Mouse (Mus musculus) embryonic facial prominence, embryonic 14.5 days (tissue): ENCODE measurements around the gene Gm4846. TPM values are rescaled to one million over a fixed set of nuclear protein-coding genes. Genes with fewer than 3 reads are reported as not detected.
A peak's percentile ranks its signal among the peaks of the same experiment; 100 is the strongest.
"Not testable (repeated sequence)": the region's sequence is repeated elsewhere in the genome, so short reads cannot be mapped to it uniquely, and the experiment has no call there.

Source experiments
- ATAC-seq: fragments of 200-750 bp; cut with Nextera tagmentation; 2 replicates; pipeline ENCODE4 v1.8.0; 2017; ENCODE audit warnings: low read depth, moderate number of reproducible peaks, moderate TSS enrichment
- DNase-seq: peaks from one replicate; pipeline ENCODE4 v3.0.0-alpha.2; 2015; ENCODE audit warnings: low spot score
- H3K27ac ChIP-seq: fragments of 300-500 bp; sonication (generic); replicated peaks from 2 replicates; pipeline ENCODE4 v1.5.1; 2014; ENCODE audit warnings: low read depth, mild to moderate bottlenecking, low read length, moderate library complexity
- H3K27me3 ChIP-seq: fragments of 300-500 bp; sonication (generic); replicated peaks from 2 replicates; pipeline ENCODE4 v1.6.1; 2014; ENCODE audit warnings: low read length; ENCODE audit not compliant: control insufficient read depth, insufficient read depth
- H3K36me3 ChIP-seq: fragments of 300-500 bp; sonication (generic); 2 replicates; pipeline ENCODE4 v1.6.1; 2014; ENCODE audit warnings: low read length, mixed read lengths; ENCODE audit not compliant: control insufficient read depth, insufficient read depth
- H3K4me1 ChIP-seq: fragments of 300-500 bp; sonication (generic); 2 replicates; pipeline ENCODE4 v1.6.1; 2014; ENCODE audit warnings: antibody characterized with exemption, low read length; ENCODE audit not compliant: control insufficient read depth, insufficient read depth
- H3K4me2 ChIP-seq: fragments of 300-500 bp; sonication (generic); 2 replicates; pipeline ENCODE4 v1.6.1; 2014; ENCODE audit warnings: low read depth, mild to moderate bottlenecking, low read length, moderate library complexity, mixed read lengths
- H3K4me3 ChIP-seq: fragments of 300-500 bp; sonication (generic); 2 replicates; pipeline ENCODE4 v1.5.1; 2014; ENCODE audit warnings: low read depth, mild to moderate bottlenecking, low read length
- H3K9ac ChIP-seq: fragments of 300-500 bp; sonication (generic); 2 replicates; pipeline ENCODE4 v1.6.1; 2014; ENCODE audit warnings: low read depth, mild to moderate bottlenecking, low read length, moderate library complexity, mixed read lengths
- H3K9me3 ChIP-seq: fragments of 300-500 bp; sonication (generic); 2 replicates; pipeline ENCODE4 v1.6.1; 2016; ENCODE audit warnings: low read length; ENCODE audit not compliant: control insufficient read depth
- WGBS: fragments of 180-500 bp; shearing (Covaris S2); extraction: QIAGEN DNeasy Blood & Tissue Kit; methylation state at CpG from one replicate; pipeline ENCODE4 v1.1.7; 2014; 5-methylcytosine and 5-hydroxymethylcytosine counted together
- polyA plus RNA-seq: library from polyadenylated mRNA; unstranded; fragments of >200 nt; fragmentation: Nextera tagmentation; extraction: Ambion mirVana; gene quantifications from 2 replicates; pipeline ENCODE4 v1.2.1, GENCODE M21; 2014

Gene Gm4846
- not detected in 2 replicates for polyA plus RNA-seq

DNA sequence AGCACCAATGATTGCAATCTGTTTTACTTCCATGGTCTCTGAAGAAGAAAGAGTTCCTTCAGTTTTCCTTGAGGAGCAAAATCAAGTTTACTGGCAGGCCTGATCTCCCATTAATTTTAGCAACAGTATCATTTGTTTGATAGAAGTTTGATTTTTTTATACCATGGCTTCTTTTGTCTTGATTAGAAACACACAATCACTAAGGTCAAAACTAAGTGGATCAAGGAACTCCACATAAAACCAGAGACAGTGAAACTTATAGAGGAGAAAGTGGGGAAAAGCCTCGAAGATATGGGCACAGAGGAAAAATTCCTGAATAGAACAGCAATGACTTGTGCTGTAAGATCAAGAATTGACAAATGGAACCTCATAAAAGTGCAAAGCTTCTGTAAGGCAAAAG lies at the start of gene Gm4846:
Gm4846 (minus strand) TSS at position 101 of the 400 bp plus-strand sequence.
- H3K4me2 ChIP-seq, ATAC-seq, H3K27me3 ChIP-seq, H3K27ac ChIP-seq, H3K4me1 ChIP-seq, H3K4me3 ChIP-seq, H3K9ac ChIP-seq, H3K9me3 ChIP-seq, DNase-seq, H3K36me3 ChIP-seq: not testable (repeated sequence)
- 56% methylated on average over 1 of the region's 1 CpGs for WGBS

DNA sequence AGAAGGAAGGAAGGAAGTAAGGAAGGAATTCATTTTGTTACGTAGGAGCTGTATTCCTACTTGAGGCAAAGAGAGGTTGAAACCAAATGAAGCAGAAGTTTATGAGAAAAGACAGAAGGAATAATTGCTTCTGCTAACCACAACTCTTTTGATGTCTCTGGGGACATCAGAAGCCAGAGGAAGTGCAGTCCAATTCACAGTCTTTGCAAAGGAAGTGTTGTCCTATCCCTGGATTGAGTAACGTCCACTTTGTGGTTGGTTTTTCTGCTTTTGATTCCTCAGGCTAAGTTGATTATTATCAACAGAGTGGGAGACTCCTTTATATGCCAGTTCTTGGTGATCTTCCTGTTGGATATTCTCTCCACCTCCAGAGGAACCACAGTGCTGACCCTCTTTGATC lies 34.1 kb upstream of the Gm4846 start:
- not testable (repeated sequence) for DNase-seq, H3K4me3 ChIP-seq, H3K36me3 ChIP-seq, H3K9ac ChIP-seq, ATAC-seq, H3K9me3 ChIP-seq, H3K4me2 ChIP-seq, H3K4me1 ChIP-seq, H3K27ac ChIP-seq, H3K27me3 ChIP-seq
- 78% methylated on average over 2 of the region's 2 CpGs for WGBS

DNA sequence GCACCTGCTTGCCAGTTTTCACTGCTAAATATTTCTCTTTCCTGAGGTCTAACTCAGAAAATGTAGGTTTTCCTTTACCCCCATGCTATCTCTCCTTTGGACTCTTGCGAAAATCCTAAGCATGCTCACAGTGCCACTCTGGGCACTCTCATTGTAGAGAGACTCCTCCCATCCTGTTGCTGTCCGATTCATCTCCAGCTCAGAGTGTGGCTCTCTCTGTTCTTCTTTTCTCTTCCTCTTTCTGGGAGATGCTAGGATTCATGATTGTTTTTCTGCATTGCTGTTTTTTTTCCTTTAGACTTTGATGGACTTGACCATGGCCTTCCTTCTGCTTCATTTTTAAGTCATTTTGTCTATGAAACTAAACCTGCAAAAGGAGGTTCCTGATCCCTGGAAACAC lies 27.3 kb upstream of the Gm4846 start:
- 86% methylated on average over 2 of the region's 2 CpGs for WGBS
- H3K36me3 ChIP-seq, H3K9me3 ChIP-seq, H3K27ac ChIP-seq, H3K4me1 ChIP-seq, H3K4me2 ChIP-seq, ATAC-seq, DNase-seq, H3K4me3 ChIP-seq, H3K9ac ChIP-seq, H3K27me3 ChIP-seq: not testable (repeated sequence)

DNA sequence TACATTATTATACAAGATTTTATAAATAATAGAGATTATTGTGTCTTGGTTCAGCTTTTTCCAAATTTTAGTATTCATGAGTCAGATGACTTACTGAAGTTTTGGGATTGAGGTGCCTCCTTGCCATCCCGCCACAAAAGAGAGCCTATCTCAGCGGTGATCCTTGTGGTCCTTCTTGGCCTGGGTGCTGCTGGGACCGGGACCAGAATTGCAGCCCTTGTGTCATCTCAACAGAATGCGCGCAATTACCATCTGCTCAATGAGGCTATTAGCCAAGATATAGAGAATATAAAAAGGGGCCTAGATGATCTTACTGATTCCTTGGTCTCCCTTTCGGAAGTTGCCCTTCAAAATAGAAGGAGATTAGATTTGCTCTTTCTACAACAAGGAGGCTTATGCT lies 22.2 kb upstream of the Gm4846 start:
- H3K4me1 ChIP-seq, DNase-seq, H3K27me3 ChIP-seq, H3K9ac ChIP-seq, H3K9me3 ChIP-seq, ATAC-seq, H3K36me3 ChIP-seq, H3K4me2 ChIP-seq, H3K27ac ChIP-seq, H3K4me3 ChIP-seq: not testable (repeated sequence)
- WGBS, result 93% methylated on average over 6 of the region's 6 CpGs

DNA sequence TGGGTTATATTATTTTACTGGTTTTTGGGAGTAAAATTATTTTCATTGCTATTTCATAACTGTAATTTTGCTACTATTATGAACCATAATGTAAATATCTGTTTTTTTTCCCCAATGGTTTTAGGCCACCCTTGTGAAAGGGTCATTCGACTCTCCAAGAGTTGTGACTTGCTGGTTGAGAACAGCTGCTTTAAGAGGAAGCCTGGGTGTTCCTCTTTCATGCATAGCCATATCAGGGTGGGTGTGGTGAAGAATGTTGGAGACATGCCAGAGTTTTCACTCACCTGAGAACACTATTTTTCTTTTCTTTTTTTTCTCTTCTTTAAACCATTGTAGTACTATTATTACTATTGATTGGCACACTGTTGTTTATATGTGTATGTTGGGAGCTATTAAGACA lies 19.2 kb upstream of the Gm4846 start:
- no peak for DNase-seq
- 73% methylated on average over 1 of the region's 1 CpGs for WGBS

DNA sequence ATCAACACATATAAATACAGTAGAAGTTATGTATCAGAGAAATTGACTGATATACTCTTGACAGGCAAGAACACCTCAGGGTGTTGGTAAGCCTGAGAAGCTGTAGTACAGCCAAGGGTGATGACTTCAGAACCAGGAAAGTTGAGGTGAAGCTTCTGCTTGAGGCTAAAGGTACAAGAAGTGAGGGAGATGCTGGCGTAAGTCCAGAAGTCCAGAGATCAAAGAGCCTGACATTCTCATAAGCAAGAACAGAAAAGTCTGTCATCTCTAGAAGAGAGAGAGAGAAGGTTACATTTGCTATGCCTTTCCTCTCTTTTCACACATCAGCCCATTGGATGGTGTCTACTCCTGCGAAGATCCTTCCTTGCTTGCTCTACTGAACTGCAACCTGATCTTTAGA lies 6.8 kb upstream of the Gm4846 start:
- not testable (repeated sequence) for H3K9me3 ChIP-seq, H3K36me3 ChIP-seq, H3K27me3 ChIP-seq, H3K27ac ChIP-seq, H3K4me3 ChIP-seq, H3K4me2 ChIP-seq, H3K4me1 ChIP-seq, H3K9ac ChIP-seq, DNase-seq
- 78% methylated on average over 2 of the region's 2 CpGs for WGBS
- ATAC-seq, result 0 out of 2 replicates have a peak, but pooled peaks have one; percentile 18

More for the DNA sequence above, 19.2 kb upstream of the Gm4846 start:
- no peaks in the 10 kb centered on the region for H3K36me3 ChIP-seq
- no peak overlapping the region for H3K4me2 ChIP-seq
- no peaks in the 10 kb centered on the region for H3K27me3 ChIP-seq
- ATAC-seq, result no peak
- H3K9me3 ChIP-seq, result no peaks in the 10 kb centered on the region
- H3K4me3 ChIP-seq, result no peak overlapping the region
- no peaks in the 10 kb centered on the region for H3K4me1 ChIP-seq
- no peak overlapping the region for H3K27ac ChIP-seq
- H3K9ac ChIP-seq, result no peak overlapping the region

DNA sequence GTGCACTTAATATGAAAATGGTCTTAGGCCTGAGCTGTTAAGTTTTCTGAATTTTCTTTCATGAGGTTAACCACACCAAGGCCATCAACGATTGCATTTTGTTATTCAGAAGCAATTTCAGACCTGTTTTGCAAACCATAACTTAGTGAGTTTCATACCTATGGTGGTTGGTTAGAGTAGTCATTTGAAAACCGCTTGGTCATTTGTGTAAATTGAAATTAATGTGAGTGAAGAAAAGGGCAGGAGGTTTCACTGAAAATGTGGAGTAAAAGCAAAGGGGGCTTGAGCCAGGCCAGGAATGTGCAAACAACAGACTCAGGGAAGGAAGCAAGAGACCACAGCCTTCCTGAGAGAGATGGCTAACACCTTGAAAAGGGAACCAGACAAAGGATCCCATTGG lies 17.9 kb downstream of the Gm4846 start:
- ATAC-seq (no peak), DNase-seq (no peak)
- no peaks in the 10 kb centered on the region for H3K27me3 ChIP-seq
- no peak overlapping the region for H3K9ac ChIP-seq
- no peak overlapping the region for H3K27ac ChIP-seq
- no peaks in the 10 kb centered on the region for H3K36me3 ChIP-seq
- H3K4me1 ChIP-seq, result no peaks in the 10 kb centered on the region
- no peak overlapping the region for H3K4me3 ChIP-seq
- no peak overlapping the region for H3K4me2 ChIP-seq
- no peaks in the 10 kb centered on the region for H3K9me3 ChIP-seq
- 86% methylated on average over 2 of the region's 2 CpGs for WGBS

DNA sequence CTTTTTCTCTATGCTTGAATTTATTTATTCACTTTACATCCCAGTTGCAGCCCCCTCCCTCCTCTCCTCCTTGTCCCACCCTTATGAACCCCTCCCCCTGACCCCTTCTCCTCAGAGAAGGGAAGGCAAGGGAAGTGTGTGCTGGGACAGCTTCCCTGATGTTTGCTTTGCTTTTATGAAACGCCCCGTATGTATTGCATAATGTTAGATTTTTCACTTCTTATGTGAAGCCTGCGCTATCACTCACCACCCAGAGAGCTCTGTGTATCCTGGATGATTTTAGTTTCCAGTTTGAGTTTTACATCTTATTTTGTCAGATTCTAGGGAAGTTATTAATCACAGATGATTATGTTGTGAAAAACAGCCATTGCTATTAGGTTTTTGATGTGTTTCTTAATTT lies 30.2 kb downstream of the Gm4846 start:
- Histone ChIP-seq H3K36me3 (no peaks in the 10 kb centered on the region), H3K4me2 (no peak overlapping the region), H3K4me3 (no peak overlapping the region), H3K27ac (no peak overlapping the region), H3K9me3 (no peaks in the 10 kb centered on the region), H3K27me3 (no peaks in the 10 kb centered on the region), H3K4me1 (no peaks in the 10 kb centered on the region), H3K9ac (no peak overlapping the region)
- DNase-seq (no peak), ATAC-seq (no peak)
- WGBS, result 77% methylated on average over 3 of the region's 3 CpGs

DNA sequence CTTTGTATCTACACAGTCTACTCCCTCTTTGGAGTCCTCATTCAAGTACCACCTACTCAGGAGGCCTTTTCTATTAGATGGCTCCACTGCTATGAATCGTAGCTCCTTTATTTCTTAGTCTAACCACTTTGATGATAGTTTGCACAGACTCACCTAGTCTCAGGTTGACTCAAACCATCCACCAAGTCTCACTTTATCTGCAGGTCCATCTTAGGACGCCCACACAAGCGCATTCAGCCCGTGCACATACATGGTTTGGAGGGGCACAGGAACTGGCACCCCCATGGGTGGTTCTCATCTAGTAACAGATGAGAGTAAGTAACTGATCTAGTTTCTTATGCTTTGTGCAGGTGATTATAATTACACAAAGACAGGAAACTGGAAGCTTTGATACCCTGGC lies 34.8 kb downstream of the Gm4846 start:
- Histone ChIP-seq H3K4me2 (no peak overlapping the region), H3K27ac (no peak overlapping the region), H3K9ac (no peak overlapping the region), H3K4me1 (no peaks in the 10 kb centered on the region), H3K27me3 (no peaks in the 10 kb centered on the region; the same call in 1 of the 2 replicates), H3K4me3 (no peak overlapping the region), H3K9me3 (no peaks in the 10 kb centered on the region), H3K36me3 (no peaks in the 10 kb centered on the region)
- no peak for ATAC-seq
- 86% methylated on average over 4 of the region's 4 CpGs for WGBS
- DNase-seq, result no peak
